Mouse (Mus musculus): ENCODE data around the gene Trabd2b. TPM values are rescaled to one million over a fixed set of nuclear protein-coding genes. Genes with fewer than 3 reads are reported as not detected.

The Trabd2b gene
- polyA plus RNA-seq, 1 experiment = 6.7 TPM

DNA sequence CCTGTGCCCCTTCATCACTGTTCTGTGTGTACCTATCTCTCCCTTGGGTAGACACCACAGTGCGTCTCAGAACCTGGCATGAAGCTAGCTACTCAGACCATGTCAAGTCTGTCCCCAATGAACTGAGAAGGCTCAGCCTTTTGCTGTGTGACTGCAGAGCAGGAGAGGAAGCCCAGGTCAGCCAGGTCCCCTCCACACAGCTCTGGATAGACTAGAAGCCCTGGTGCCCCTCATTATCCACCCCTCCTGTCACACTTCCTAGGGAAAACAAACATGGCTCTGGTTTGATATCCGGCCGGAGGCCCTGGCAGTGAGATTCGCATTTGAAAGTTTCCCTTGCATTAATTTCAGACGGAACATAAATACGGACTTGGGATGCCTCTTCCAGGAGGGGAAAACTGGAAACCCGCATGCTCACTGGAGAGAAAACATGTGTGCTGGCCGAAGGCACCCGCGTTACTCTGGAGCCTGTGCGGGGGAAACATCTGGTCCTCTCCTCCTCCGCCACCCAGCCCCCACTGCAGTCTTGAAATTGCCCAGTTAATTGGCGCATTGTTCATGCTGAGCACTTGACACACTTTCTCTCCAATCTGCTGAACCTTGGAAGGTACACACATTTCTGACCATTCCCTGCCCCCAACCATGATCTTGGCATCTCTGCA is 187.2 kb downstream of the Trabd2b start:
- 24% methylated on average over 13 of the region's 13 CpGs for WGBS
- no peaks in the 10 kb centered on the region for H3K4me1 ChIP-seq (ENCODE audit: control insufficient read depth, insufficient read depth, low read length)
- no peak overlapping the region for H3K4me3 ChIP-seq (replicated peaks; ENCODE audit: extremely low read depth, low read depth, low read length)
- no peak for DNase-seq
- TF ChIP-seq CTCF (IDR thresholded peaks at IDR 0.05; ENCODE audit: insufficient read depth, low read length) (no peak), POLR2A (IDR thresholded peaks at IDR 0.05; ENCODE audit: borderline replicate concordance, extremely low read depth, low read depth, low read length) (no peak)

- 30% methylated on average over 2 of the region's 2 CpGs for WGBS
- no peaks in the 10 kb centered on the region for H3K4me1 ChIP-seq (ENCODE audit: control insufficient read depth, insufficient read depth, low read length)
- no peak for DNase-seq
- no peak for TF ChIP-seq POLR2A (IDR thresholded peaks at IDR 0.05; ENCODE audit: borderline replicate concordance, extremely low read depth, low read depth, low read length)
- TF ChIP-seq CTCF (IDR thresholded peaks at IDR 0.05; ENCODE audit: insufficient read depth, low read length) = no peak
- no peak overlapping the region for H3K4me3 ChIP-seq (replicated peaks; ENCODE audit: extremely low read depth, low read depth, low read length)
These were observed 188.7 kb downstream of the Trabd2b start for GRCm38 (mm10) chr4:114595188-114595701.

DNA sequence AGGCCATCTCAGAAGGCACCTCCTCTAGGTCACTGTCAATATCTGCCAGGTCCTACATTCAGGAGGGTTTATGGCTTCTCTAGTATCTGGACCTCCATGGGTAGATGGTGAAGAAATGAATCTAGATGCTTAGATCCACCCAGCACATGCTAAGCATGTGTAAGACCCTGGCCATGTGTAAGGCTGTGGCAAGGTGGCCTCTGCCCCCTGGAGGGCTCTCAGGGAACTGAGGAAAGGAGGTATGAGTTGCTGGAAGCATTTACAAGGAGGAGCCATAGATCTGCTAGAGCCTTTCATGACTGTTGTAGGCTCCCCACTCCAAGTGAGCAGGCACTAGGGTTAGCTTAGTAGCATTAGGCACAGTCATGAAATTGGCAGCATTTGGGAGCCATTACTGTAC is 192.6 kb downstream of the Trabd2b start:
- Histone ChIP-seq H3K4me1 (ENCODE audit: control insufficient read depth, insufficient read depth, low read length) (peaks cover 3% of the 10 kb centered on the region; the same call in 1 of the 2 replicates), H3K4me3 (replicated peaks; ENCODE audit: extremely low read depth, low read depth, low read length) (no peak overlapping the region)
- TF ChIP-seq POLR2A (IDR thresholded peaks at IDR 0.05; ENCODE audit: borderline replicate concordance, extremely low read depth, low read depth, low read length) = no peak
- TF ChIP-seq CTCF (IDR thresholded peaks at IDR 0.05; ENCODE audit: insufficient read depth, low read length) = peak; percentile 31; the same call in 1 of the 2 replicates
- DNase-seq = no peak

DNA sequence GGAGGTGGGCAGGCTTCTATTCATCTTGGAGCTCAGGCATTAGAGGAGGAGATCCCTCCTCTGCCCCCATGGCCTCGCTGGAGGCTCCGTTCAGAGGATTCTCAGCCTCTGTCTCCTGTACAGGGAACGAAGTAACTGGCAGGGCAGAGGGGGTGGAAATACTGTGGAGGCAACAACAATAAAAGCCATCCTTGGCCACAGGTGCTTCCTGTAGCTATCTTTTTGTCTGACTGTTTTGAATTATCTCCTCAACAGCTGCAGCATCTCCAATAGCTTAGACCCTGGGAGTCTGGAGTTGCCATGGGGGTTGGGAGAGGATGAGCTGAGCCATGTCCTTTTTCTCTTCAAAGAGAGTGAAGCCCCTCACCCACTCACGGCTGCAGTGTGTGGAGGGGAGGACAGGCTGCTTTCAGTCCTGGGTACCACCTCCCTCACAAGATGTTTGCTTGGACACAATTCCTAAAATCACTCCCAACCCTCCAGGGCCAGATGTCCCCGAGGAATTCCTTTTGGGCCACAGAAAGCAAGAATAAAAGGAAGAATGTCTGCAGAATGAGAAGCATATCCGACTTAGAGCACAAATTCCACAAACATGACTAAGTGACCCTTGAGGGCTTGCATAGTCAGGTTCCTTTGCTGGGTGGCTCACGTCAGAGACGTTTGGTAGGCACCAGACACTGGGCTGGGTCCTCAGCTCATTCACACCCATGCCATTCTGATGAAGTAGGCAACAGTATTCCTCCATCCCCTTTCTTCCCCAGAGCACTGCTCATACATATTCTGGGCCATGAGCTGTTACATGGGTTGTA is 194.9 kb downstream of the Trabd2b start:
- no peak for DNase-seq
- 22% methylated on average over 8 of the region's 8 CpGs for WGBS
- peaks cover 3% of the 10 kb centered on the region; the same call in 1 of the 2 replicates for H3K4me1 ChIP-seq (ENCODE audit: control insufficient read depth, insufficient read depth, low read length)
- no peak overlapping the region for H3K4me3 ChIP-seq (replicated peaks; ENCODE audit: extremely low read depth, low read depth, low read length)
- TF ChIP-seq POLR2A (IDR thresholded peaks at IDR 0.05; ENCODE audit: borderline replicate concordance, extremely low read depth, low read depth, low read length) (no peak), CTCF (IDR thresholded peaks at IDR 0.05; ENCODE audit: insufficient read depth, low read length) (no peak)

DNA sequence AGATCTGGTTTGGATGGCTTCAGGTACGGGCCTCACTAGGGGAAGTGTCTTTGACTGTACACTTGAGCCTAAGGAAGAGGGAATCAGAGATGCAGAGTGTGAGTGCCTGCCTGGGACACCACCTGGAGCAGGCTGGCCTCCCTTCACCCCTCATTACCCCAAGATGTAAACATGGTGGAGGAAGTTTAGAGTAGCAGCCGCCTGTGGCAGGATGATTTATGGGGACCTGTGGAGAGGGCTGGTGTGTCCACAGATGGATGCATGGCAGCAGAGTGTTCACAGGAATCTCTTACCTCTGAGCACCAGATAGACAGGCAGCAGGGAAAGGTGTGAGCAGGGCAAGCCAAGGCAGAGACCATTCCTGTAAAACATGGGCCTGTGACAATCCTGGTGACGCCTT is 199.1 kb downstream of the Trabd2b start:
- no peak overlapping the region for H3K4me3 ChIP-seq (replicated peaks; ENCODE audit: extremely low read depth, low read depth, low read length)
- 55% methylated on average over 3 of the region's 3 CpGs for WGBS
- TF ChIP-seq POLR2A (IDR thresholded peaks at IDR 0.05; ENCODE audit: borderline replicate concordance, extremely low read depth, low read depth, low read length) = no peak
- no peak for TF ChIP-seq CTCF (IDR thresholded peaks at IDR 0.05; ENCODE audit: insufficient read depth, low read length)
- no peak for DNase-seq
- peaks cover 3% of the 10 kb centered on the region; the same call in 1 of the 2 replicates for H3K4me1 ChIP-seq (ENCODE audit: control insufficient read depth, insufficient read depth, low read length)

GRCm38 (mm10) chr4:114607873-114608272 is 201.3 kb downstream of the Trabd2b start:
- H3K4me1 ChIP-seq (ENCODE audit: control insufficient read depth, insufficient read depth, low read length) = 0 out of 2 replicates have a peak, but pooled peaks cover 2% of the 10 kb centered on the region
- no peak overlapping the region for H3K4me3 ChIP-seq (replicated peaks; ENCODE audit: extremely low read depth, low read depth, low read length)
- no peak for TF ChIP-seq CTCF (IDR thresholded peaks at IDR 0.05; ENCODE audit: insufficient read depth, low read length)
- TF ChIP-seq POLR2A (IDR thresholded peaks at IDR 0.05; ENCODE audit: borderline replicate concordance, extremely low read depth, low read depth, low read length) = no peak
- 53% methylated on average over 2 of the region's 2 CpGs for WGBS
- DNase-seq = no peak

GRCm38 (mm10) chr4:114609297-114609696 is 202.8 kb downstream of the Trabd2b start:
- WGBS = 83% methylated on average over 4 of the region's 4 CpGs
- TF ChIP-seq CTCF (IDR thresholded peaks at IDR 0.05; ENCODE audit: insufficient read depth, low read length) (no peak), POLR2A (IDR thresholded peaks at IDR 0.05; ENCODE audit: borderline replicate concordance, extremely low read depth, low read depth, low read length) (no peak)
- no peak for DNase-seq
- no peak overlapping the region for H3K4me3 ChIP-seq (replicated peaks; ENCODE audit: extremely low read depth, low read depth, low read length)
- H3K4me1 ChIP-seq (ENCODE audit: control insufficient read depth, insufficient read depth, low read length) = 0 out of 2 replicates have a peak, but pooled peaks cover 2% of the 10 kb centered on the region

- no peak for DNase-seq
- no peak overlapping the region for H3K4me3 ChIP-seq (replicated peaks; ENCODE audit: extremely low read depth, low read depth, low read length)
- TF ChIP-seq POLR2A (IDR thresholded peaks at IDR 0.05; ENCODE audit: borderline replicate concordance, extremely low read depth, low read depth, low read length) = no peak
- peak; percentile 32; the same call in 1 of the 2 replicates for TF ChIP-seq CTCF (IDR thresholded peaks at IDR 0.05; ENCODE audit: insufficient read depth, low read length)
- 72% methylated on average over 8 of the region's 8 CpGs for WGBS
- 0 out of 2 replicates have a peak, but pooled peaks cover 2% of the 10 kb centered on the region for H3K4me1 ChIP-seq (ENCODE audit: control insufficient read depth, insufficient read depth, low read length)
These were observed 204.8 kb downstream of the Trabd2b start for GRCm38 (mm10) chr4:114611166-114611929.

GRCm38 (mm10) chr4:114612032-114612431 is 205.5 kb downstream of the Trabd2b start:
- TF ChIP-seq CTCF (IDR thresholded peaks at IDR 0.05; ENCODE audit: insufficient read depth, low read length) = no peak
- TF ChIP-seq POLR2A (IDR thresholded peaks at IDR 0.05; ENCODE audit: borderline replicate concordance, extremely low read depth, low read depth, low read length) = no peak
- WGBS = 60% methylated on average over 5 of the region's 5 CpGs
- Histone ChIP-seq H3K4me1 (ENCODE audit: control insufficient read depth, insufficient read depth, low read length) (0 out of 2 replicates have a peak, but pooled peaks cover 2% of the 10 kb centered on the region), H3K4me3 (replicated peaks; ENCODE audit: extremely low read depth, low read depth, low read length) (no peak overlapping the region)
- DNase-seq = no peak
